Mouse (Mus musculus): ENCODE results near the gene Zkscan5. TPM values are rescaled to one million over a fixed set of nuclear protein-coding genes. Genes with fewer than 3 reads are reported as not detected.
A peak's percentile ranks its signal among the peaks of the same experiment; 100 is the strongest.

The Zkscan5 gene
- polyA plus RNA-seq, 1 experiment, result 2.8 TPM

- TF ChIP-seq CTCF (IDR thresholded peaks at IDR 0.05; ENCODE audit: extremely low read depth, insufficient read depth, insufficient read length, insufficient replicate concordance) (no peak), POLR2A (IDR thresholded peaks at IDR 0.05; ENCODE audit: low read depth, low read length) (no peak)
- no peaks in the 10 kb centered on the region; the same call in 1 of the 2 replicates for H3K4me1 ChIP-seq (ENCODE audit: control insufficient read depth, insufficient read depth, insufficient read length)
- H3K4me3 ChIP-seq (ENCODE audit: extremely low read depth, insufficient read depth, insufficient read length), result peak overlapping the region; percentile 75
- no peaks in the 10 kb centered on the region for H3K27me3 ChIP-seq (ENCODE audit: control insufficient read depth, insufficient read depth, low read length)
- H3K27ac ChIP-seq (ENCODE audit: insufficient read depth, low read length), result peak overlapping the region; percentile 87
- DNase-seq (ENCODE audit: low read depth in 1 of 2, low spot score in 2 of 2), result no peak
- peaks cover 20% of the 10 kb centered on the region for H3K36me3 ChIP-seq (ENCODE audit: control insufficient read depth, insufficient read depth, low read length)
- under 1% methylated on average over 49 of the region's 49 CpGs for WGBS
Observed at GRCm38 (mm10) chr5:145231893-145232411, 27.6 kb downstream of the Zkscan5 start.

GRCm38 (mm10) chr5:145234636-145235035, 30.3 kb downstream of the Zkscan5 start:
- peaks cover 29% of the 10 kb centered on the region for H3K36me3 ChIP-seq (ENCODE audit: control insufficient read depth, insufficient read depth, low read length)
- H3K4me3 ChIP-seq (ENCODE audit: extremely low read depth, insufficient read depth, insufficient read length), result no peak overlapping the region
- H3K27me3 ChIP-seq (ENCODE audit: control insufficient read depth, insufficient read depth, low read length), result no peaks in the 10 kb centered on the region
- no peak overlapping the region for H3K27ac ChIP-seq (ENCODE audit: insufficient read depth, low read length)
- TF ChIP-seq POLR2A (IDR thresholded peaks at IDR 0.05; ENCODE audit: low read depth, low read length) (no peak), CTCF (IDR thresholded peaks at IDR 0.05; ENCODE audit: extremely low read depth, insufficient read depth, insufficient read length, insufficient replicate concordance) (peak; percentile 14; the same call in 1 of the 2 replicates)
- DNase-seq (ENCODE audit: low read depth in 1 of 2, low spot score in 2 of 2), result peak; percentile 22 to 26
- H3K4me1 ChIP-seq (ENCODE audit: control insufficient read depth, insufficient read depth, insufficient read length), result no peaks in the 10 kb centered on the region; the same call in 1 of the 2 replicates

GRCm38 (mm10) chr5:145249520-145249919, 45.2 kb downstream of the Zkscan5 start:
- TF ChIP-seq CTCF (IDR thresholded peaks at IDR 0.05; ENCODE audit: extremely low read depth, insufficient read depth, insufficient read length, insufficient replicate concordance) (no peak), POLR2A (IDR thresholded peaks at IDR 0.05; ENCODE audit: low read depth, low read length) (no peak)
- no peaks in the 10 kb centered on the region for H3K4me1 ChIP-seq (ENCODE audit: control insufficient read depth, insufficient read depth, insufficient read length)
- no peaks in the 10 kb centered on the region for H3K27me3 ChIP-seq (ENCODE audit: control insufficient read depth, insufficient read depth, low read length)
- H3K4me3 ChIP-seq (ENCODE audit: extremely low read depth, insufficient read depth, insufficient read length), result no peak overlapping the region
- peaks cover 20% of the 10 kb centered on the region for H3K36me3 ChIP-seq (ENCODE audit: control insufficient read depth, insufficient read depth, low read length)
- DNase-seq (ENCODE audit: low read depth in 1 of 2, low spot score in 2 of 2), result no peak
- whole genome bisulfite sequencing, result 94% methylated on average over 3 of the region's 3 CpGs
- H3K27ac ChIP-seq (ENCODE audit: insufficient read depth, low read length), result no peak overlapping the region

Other genes starting within 250 kb of the Zkscan5 start
- 16.4 and 20.2 TPM in 2 replicates for gene Smurf1, start 238.7 kb upstream of the Zkscan5 start, polyA plus RNA-seq (2012; rRNA removed)
- gene Gm4871, start 171.8 kb upstream of the Zkscan5 start, polyA plus RNA-seq (2012; rRNA removed), result not detected in 2 replicates
- not detected in 2 replicates for gene 1700018F24Rik, start 161.6 kb upstream of the Zkscan5 start, polyA plus RNA-seq (2012; rRNA removed)
- gene Arpc1a, start 120.7 kb upstream of the Zkscan5 start, polyA plus RNA-seq (2012; rRNA removed), result 49.7 and 54.0 TPM in 2 replicates
- not detected in 2 replicates for gene Kpna7, start 120.5 kb upstream of the Zkscan5 start, polyA plus RNA-seq (2012; rRNA removed)
- 780 and 1,055 TPM in 2 replicates for gene Arpc1b, start 90.3 kb upstream of the Zkscan5 start, polyA plus RNA-seq (2012; rRNA removed)
- 17.8 and 18.4 TPM in 2 replicates for gene Pdap1, start 64.3 kb upstream of the Zkscan5 start, polyA plus RNA-seq (2012; rRNA removed)
- gene Bud31, start 64.2 kb upstream of the Zkscan5 start, polyA plus RNA-seq (2012; rRNA removed), result 26.7 and 30.4 TPM in 2 replicates
- 8.4 and 9.7 TPM in 2 replicates for gene Ptcd1, start 37.5 kb upstream of the Zkscan5 start, polyA plus RNA-seq (2012; rRNA removed)
- 25.5 and 31.7 TPM in 2 replicates for gene Cpsf4, start 37.3 kb upstream of the Zkscan5 start, polyA plus RNA-seq (2012; rRNA removed)
- 48.4 and 49.7 TPM in 2 replicates for gene Atp5j2, start 12.5 kb upstream of the Zkscan5 start, polyA plus RNA-seq (2012; rRNA removed)
- 3.4 and 3.7 TPM in 2 replicates for gene Zkscan14, start 2.7 kb upstream of the Zkscan5 start, polyA plus RNA-seq (2012; rRNA removed)
- 7.6 and 10.2 TPM in 2 replicates for gene Zfp655, start 27.2 kb downstream of the Zkscan5 start, polyA plus RNA-seq (2012; rRNA removed)
- 15.8 and 20.3 TPM in 2 replicates for gene Zscan25, start 75.9 kb downstream of the Zkscan5 start, polyA plus RNA-seq (2012; rRNA removed)
- not detected in 2 replicates for gene Cyp3a57, start 140.7 kb downstream of the Zkscan5 start, polyA plus RNA-seq (2012; rRNA removed)

All from spleen, adult 2 months (tissue).